Mouse (Mus musculus) heart, postnatal 25 days (tissue): Measurements from ENCODE around the gene Exoc6b. TPM values are rescaled to one million over a fixed set of nuclear protein-coding genes. Genes with fewer than 3 reads are reported as not detected.

Source experiments
- DNase-seq: peaks from one replicate; pipeline ENCODE4 v3.0.0; 2022; ENCODE audit warnings: low spot score
- intact Hi-C: fragments of 180-260 bp; cut with DNase I; formaldehyde crosslinking; loops from one replicate; pipeline ENCODE4 v1.15.1; 2025
- total RNA-seq, 2 experiments: library from RNA; stranded (reverse); gene quantifications; 2 replicates each; pipeline ENCODE4 v1.2.3; 2021

The Exoc6b gene
- total RNA-seq, 2 experiments from 2014 or later = 17.4 to 18.5 TPM

DNA sequence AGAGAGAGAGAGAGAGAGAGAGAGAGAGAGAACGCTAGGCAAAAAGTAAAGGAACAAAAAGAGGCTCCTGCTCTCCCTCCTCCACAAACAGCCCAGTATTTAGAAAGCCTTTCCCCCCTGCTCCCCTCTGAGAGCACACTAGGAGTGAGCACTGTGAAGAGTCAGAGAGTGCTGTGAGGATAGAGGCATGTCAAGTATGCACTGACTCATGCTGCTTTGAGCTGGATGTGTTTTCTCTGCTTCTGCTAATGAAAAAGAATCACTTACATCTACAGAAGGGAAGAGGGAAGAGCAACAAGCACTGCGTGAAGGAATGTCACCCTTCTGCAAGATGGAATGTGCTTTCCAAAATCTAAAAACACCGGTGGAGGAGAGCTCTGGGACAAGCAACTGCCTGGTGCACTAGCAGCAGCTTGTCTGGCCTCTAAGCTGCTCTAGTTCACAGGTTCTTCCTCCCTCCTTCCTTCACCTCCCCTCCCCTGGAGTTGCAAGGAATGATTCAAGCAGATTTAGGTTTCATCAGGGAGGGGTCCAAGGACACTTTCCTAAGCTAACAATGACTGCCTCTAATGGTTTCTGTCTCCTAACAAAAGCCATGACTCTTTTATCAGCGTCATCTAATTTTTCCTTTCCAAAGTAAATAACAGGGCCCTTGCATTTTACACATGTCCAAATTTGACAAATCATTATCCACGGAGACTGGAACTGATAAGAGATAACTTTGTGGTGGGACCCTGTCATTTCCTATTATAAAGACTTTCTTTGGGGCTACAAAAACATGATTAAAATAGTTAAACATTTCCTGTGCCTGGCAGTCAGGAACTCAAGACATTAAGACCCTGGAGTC, 176.2 kb downstream of the Exoc6b start:
- intact Hi-C loops = loop anchor here (5.0 kb wide), 1 partner anchor 256 kb away; no protein-coding TSS in a partner anchor

DNA sequence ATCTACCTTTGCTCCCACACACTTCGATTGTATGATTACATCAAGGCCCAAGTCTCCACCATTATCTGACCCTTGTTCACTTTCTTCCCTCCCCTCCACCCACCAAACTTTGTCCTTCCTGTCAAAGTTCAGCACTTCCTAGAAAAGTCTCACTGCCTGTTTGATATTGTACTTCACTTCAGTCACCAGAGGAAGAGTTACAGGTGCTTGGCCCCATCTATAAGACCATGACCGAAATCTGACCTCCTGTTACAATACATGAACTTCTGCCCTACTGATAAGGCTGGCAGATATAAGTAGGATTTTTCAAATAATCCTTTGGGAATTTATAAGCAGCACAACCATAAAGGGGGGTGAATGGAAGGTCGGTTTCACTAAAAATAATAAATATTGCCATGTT, 182.8 kb downstream of the Exoc6b start:
- no peak for DNase-seq
- intact Hi-C loops = no loop called here

More for the DNA sequence above, 176.2 kb downstream of the Exoc6b start:
- DNase-seq = no peak

GRCm38 (mm10) chr6:84885080-84885479, 184.2 kb downstream of the Exoc6b start:
- intact Hi-C loops = no loop called here
- no peak for DNase-seq

GRCm38 (mm10) chr6:84883720-84884119, 185.6 kb downstream of the Exoc6b start:
- intact Hi-C loops = no loop called here
- DNase-seq = no peak

GRCm38 (mm10) chr6:84882663-84883517, 186.4 kb downstream of the Exoc6b start:
- intact Hi-C loops = no loop called here

GRCm38 (mm10) chr6:84875869-84876268, 193.4 kb downstream of the Exoc6b start:
- intact Hi-C loops = no loop called here
- DNase-seq = no peak

More at GRCm38 (mm10) chr6:84882663-84883517, 186.4 kb downstream of the Exoc6b start:
- DNase-seq = no peak

GRCm38 (mm10) chr6:84867114-84867513, 202.2 kb downstream of the Exoc6b start:
- DNase-seq = no peak
- intact Hi-C loops = no loop called here

GRCm38 (mm10) chr6:84864625-84865024, 204.7 kb downstream of the Exoc6b start:
- no peak for DNase-seq
- intact Hi-C loops = no loop called here

- no peak for DNase-seq
- intact Hi-C loops = no loop called here
These were observed 205.4 kb downstream of the Exoc6b start for GRCm38 (mm10) chr6:84863816-84864375.

DNA sequence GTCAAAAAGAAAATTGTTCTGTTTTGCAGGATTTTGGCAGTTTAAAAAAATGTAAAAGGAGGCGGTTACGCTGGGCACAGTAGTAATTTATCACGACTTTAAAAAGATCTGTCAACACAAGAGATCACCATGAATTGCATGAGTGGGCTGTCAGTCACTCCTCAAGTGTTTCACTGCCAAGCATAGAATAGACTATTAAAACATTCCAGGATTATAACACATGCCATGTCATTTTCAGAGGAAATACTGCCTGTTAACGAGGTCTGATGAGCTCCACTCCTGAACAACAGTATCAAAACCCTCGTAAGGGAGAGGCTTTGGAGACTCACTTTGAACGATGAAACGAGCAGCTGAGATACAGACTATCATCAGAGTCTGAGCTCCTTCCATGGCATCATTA, 223.6 kb downstream of the Exoc6b start:
- DNase-seq = no peak

DNA sequence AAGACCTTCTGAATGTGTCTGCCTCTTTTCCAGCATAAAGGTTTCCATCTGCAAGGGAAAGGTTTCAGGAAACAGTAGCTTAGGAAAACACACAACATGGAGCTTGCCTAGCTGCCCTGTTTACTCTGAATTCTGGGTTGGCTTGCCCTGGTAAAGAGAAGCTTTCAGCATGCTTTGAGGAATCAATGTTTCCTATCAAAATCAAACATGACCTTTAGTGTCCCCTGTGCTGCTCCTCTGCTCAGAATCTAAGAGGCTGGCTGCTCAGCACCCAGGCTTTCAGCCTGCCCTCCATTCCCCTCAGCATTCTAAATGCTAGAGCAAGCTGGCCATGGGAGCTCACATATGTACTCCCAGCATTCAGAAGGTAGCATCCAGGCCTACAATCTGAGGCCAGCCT, 228.2 kb downstream of the Exoc6b start:
- intact Hi-C loops = no loop called here
- DNase-seq = no peak

More for the DNA sequence above, 223.6 kb downstream of the Exoc6b start:
- intact Hi-C loops = no loop called here

DNA sequence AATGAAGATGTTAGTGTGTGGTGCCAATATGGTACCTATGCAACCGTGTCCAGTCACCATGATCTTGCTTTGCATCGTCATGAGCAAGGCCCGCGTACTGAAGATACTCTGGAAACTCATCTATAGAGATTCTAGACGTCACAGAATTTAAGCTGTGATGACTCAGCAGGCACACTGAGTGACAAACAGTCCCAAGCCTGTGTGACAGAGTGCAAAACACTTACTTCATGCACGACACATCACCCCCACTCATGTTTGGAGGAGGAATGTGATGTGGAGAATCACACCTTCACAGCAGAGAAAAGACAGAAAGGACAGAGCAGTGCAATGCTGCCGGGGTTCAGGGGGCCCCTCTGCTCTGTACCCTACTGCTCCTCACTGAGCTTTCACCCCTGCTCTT, 261.8 kb downstream of the Exoc6b start:
- intact Hi-C loops = no loop called here
- DNase-seq = no peak

GRCm38 (mm10) chr6:84806132-84806730, 263.1 kb downstream of the Exoc6b start:
- DNase-seq = no peak
- intact Hi-C loops = no loop called here

DNA sequence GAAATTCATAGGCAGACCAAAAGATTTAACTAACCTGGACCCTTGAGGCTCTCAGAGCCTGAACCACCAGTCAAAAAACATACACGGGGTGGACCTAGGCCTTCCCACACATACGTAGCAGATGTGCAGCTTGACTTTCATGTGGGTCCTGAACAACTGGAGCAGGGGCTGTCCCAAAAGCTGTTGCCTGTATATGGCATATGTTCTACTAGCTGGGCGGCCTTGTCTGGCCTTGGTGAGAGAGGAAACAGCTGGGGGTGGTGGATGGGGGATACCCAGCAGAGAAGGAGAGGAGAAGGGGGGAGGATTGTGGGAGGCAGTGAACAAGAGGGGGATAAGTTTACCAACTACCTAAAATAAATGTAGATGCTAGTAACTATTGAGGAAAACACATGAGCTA, 270.6 kb downstream of the Exoc6b start:
- DNase-seq = no peak
- intact Hi-C loops = no loop called here

DNA sequence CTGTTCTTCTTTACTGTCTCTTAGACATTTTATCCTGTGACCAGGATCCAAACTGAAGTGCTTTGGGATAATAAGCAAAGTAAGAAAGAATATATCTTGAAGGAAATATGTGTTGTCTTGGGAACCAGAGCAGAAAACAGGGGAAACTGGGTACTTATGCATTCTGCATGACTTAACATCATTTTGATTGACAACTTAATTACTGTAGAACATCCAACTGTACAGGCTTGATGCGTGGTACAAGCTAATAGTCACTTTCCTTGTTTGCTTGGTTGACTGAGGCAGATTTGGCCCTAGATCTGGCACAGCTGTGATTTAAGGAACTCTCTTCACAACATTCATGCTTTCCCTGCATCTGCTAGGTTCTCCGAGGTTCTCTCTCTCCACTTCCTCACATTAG, 285.3 kb downstream of the Exoc6b start:
- intact Hi-C loops = no loop called here

DNA sequence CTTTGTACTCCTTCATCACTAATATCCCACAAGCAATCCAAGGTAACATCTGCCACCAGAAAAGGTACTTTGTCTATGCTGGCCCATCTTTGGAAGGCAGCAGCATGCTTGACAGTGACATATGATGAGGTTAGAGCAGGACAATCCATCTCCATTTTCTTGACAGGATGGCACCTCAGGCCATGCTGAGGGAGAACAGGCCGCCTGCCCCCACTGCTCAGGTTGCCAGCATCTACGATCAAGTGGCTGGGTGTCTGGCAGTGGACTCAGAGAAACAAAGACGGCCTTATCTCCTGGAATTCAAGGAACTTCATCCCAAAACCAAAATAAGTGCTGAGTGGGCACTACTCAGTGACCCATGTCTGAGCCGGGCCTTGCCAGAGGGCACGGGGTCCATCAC, 289.3 kb downstream of the Exoc6b start:
- no peak for DNase-seq
- intact Hi-C loops = no loop called here

More for the DNA sequence above, 285.3 kb downstream of the Exoc6b start:
- no peak for DNase-seq

- DNase-seq = no peak
- intact Hi-C loops = no loop called here
These were observed 290.3 kb downstream of the Exoc6b start for GRCm38 (mm10) chr6:84778970-84779369.

- DNase-seq = no peak
- intact Hi-C loops = no loop called here
These were observed 293.4 kb downstream of the Exoc6b start for GRCm38 (mm10) chr6:84775908-84776307.

DNA sequence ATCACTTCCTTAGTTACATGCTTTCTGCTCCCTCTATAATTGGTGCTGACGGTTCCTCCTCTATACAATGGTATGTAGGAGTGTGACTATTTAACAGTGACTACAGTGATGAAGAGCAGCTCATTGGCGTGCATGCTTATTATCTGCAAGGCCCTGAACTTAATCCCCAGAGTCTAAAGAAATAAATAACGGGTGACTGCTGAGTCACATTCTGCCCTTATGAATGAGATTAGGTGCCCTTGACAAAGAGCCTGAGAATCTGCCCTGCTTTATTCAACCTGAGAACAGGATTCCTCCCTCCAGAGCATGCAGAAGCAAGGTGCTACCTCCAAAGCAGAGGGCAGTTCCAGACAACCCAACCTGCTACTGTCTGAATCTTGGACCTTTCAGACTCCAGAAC, 314.0 kb downstream of the Exoc6b start:
- intact Hi-C loops = no loop called here
- no peak for DNase-seq

- no peak for DNase-seq
- intact Hi-C loops = no loop called here
These were observed 316.4 kb downstream of the Exoc6b start for GRCm38 (mm10) chr6:84752806-84753420.
